Mouse (Mus musculus): ENCODE results near the gene Slc31a1. TPM values are rescaled to one million over a fixed set of nuclear protein-coding genes. Genes with fewer than 3 reads are reported as not detected.

The Slc31a1 gene
- polyA plus RNA-seq, 1 experiment from 2014 or later: 127 TPM

Other genes starting within 250 kb of the Slc31a1 start
- gene Mup21, start 209.9 kb upstream of the Slc31a1 start, polyA plus RNA-seq (2015; fragmentation: Nextera tagmentation; extraction: Ambion mirVana): not detected in 2 replicates
- gene Zfp37, start 129.7 kb upstream of the Slc31a1 start, polyA plus RNA-seq (2015; fragmentation: Nextera tagmentation; extraction: Ambion mirVana): 4.8 and 5.3 TPM in 2 replicates
- gene Slc31a2, start 98.2 kb upstream of the Slc31a1 start, polyA plus RNA-seq (2015; fragmentation: Nextera tagmentation; extraction: Ambion mirVana): 20.4 and 21.2 TPM in 2 replicates
- gene Fkbp15, start 179 bp upstream of the Slc31a1 start, polyA plus RNA-seq (2015; fragmentation: Nextera tagmentation; extraction: Ambion mirVana): 24.3 and 27.9 TPM in 2 replicates
- 106 and 122 TPM in 2 replicates for gene Cdc26, start 47.9 kb downstream of the Slc31a1 start, polyA plus RNA-seq (2015; fragmentation: Nextera tagmentation; extraction: Ambion mirVana)
- gene Prpf4, start 48.1 kb downstream of the Slc31a1 start, polyA plus RNA-seq (2015; fragmentation: Nextera tagmentation; extraction: Ambion mirVana): 14.3 and 15.9 TPM in 2 replicates
- gene Rnf183, start 74.5 kb downstream of the Slc31a1 start, polyA plus RNA-seq (2015; fragmentation: Nextera tagmentation; extraction: Ambion mirVana): not detected in 2 replicates
- 5.1 and 7.3 TPM in 2 replicates for gene Wdr31, start 110.2 kb downstream of the Slc31a1 start, polyA plus RNA-seq (2015; fragmentation: Nextera tagmentation; extraction: Ambion mirVana)
- 29.9 and 31.6 TPM in 2 replicates for gene Bspry, start 119.3 kb downstream of the Slc31a1 start, polyA plus RNA-seq (2015; fragmentation: Nextera tagmentation; extraction: Ambion mirVana)
- gene Hdhd3, start 142.7 kb downstream of the Slc31a1 start, polyA plus RNA-seq (2015; fragmentation: Nextera tagmentation; extraction: Ambion mirVana): 115 and 118 TPM in 2 replicates
- gene Alad, start 159.2 kb downstream of the Slc31a1 start, polyA plus RNA-seq (2015; fragmentation: Nextera tagmentation; extraction: Ambion mirVana): 189 and 191 TPM in 2 replicates
- 57.5 and 67.5 TPM in 2 replicates for gene Pole3, start 164.3 kb downstream of the Slc31a1 start, polyA plus RNA-seq (2015; fragmentation: Nextera tagmentation; extraction: Ambion mirVana)
- gene 4933430I17Rik, start 164.6 kb downstream of the Slc31a1 start, polyA plus RNA-seq (2015; fragmentation: Nextera tagmentation; extraction: Ambion mirVana): 0.15 and 0.33 TPM in 2 replicates
- 46.0 and 47.6 TPM in 2 replicates for gene Rgs3, start 199.1 kb downstream of the Slc31a1 start, polyA plus RNA-seq (2015; fragmentation: Nextera tagmentation; extraction: Ambion mirVana)

Data from intestine, embryonic 16.5 days (tissue).